Mouse (Mus musculus): ENCODE results near the gene Asic2. TPM values are rescaled to one million over a fixed set of nuclear protein-coding genes. Genes with fewer than 3 reads are reported as not detected.

The Asic2 gene
- polyA plus RNA-seq, 1 experiment: 0.75 TPM

GRCm38 (mm10) chr11:81579753-81580152 is 388.5 kb downstream of the Asic2 start:
- Histone ChIP-seq H3K4me3 (ENCODE audit: insufficient read depth, low read depth, low read length) (no peak overlapping the region), H3K27me3 (replicated peaks; ENCODE audit: control insufficient read depth, insufficient read depth, low read length) (no peaks in the 10 kb centered on the region), H3K27ac (ENCODE audit: insufficient read depth, low read depth, low read length) (no peak overlapping the region), H3K4me1 (ENCODE audit: control insufficient read depth, insufficient read depth, low read length) (no peaks in the 10 kb centered on the region), H3K36me3 (ENCODE audit: control insufficient read depth, insufficient read depth, low read length) (no peaks in the 10 kb centered on the region)
- no peak for DNase-seq
- WGBS: 27% methylated on average over 6 of the region's 6 CpGs
- no peak for TF ChIP-seq CTCF (conservative IDR thresholded peaks at IDR 0.05; ENCODE audit: insufficient read depth, insufficient read length, low read depth, low read length)
- no peak for TF ChIP-seq POLR2A (IDR thresholded peaks at IDR 0.05; ENCODE audit: low read depth, low read length)

- Histone ChIP-seq H3K4me1 (ENCODE audit: control insufficient read depth, insufficient read depth, low read length) (no peaks in the 10 kb centered on the region), H3K27me3 (replicated peaks; ENCODE audit: control insufficient read depth, insufficient read depth, low read length) (no peaks in the 10 kb centered on the region; the same call in 1 of the 2 replicates), H3K27ac (ENCODE audit: insufficient read depth, low read depth, low read length) (no peak overlapping the region), H3K4me3 (ENCODE audit: insufficient read depth, low read depth, low read length) (no peak overlapping the region), H3K36me3 (ENCODE audit: control insufficient read depth, insufficient read depth, low read length) (no peaks in the 10 kb centered on the region)
- WGBS: 60% methylated on average over 3 of the region's 3 CpGs
- no peak for TF ChIP-seq POLR2A (IDR thresholded peaks at IDR 0.05; ENCODE audit: low read depth, low read length)
- TF ChIP-seq CTCF (conservative IDR thresholded peaks at IDR 0.05; ENCODE audit: insufficient read depth, insufficient read length, low read depth, low read length): no peak
- no peak for DNase-seq
These were observed 397.9 kb downstream of the Asic2 start for GRCm38 (mm10) chr11:81570406-81570805.

- WGBS: 75% methylated on average over 3 of the region's 3 CpGs
- no peaks in the 10 kb centered on the region for H3K36me3 ChIP-seq (ENCODE audit: control insufficient read depth, insufficient read depth, low read length)
- H3K4me3 ChIP-seq (ENCODE audit: insufficient read depth, low read depth, low read length): no peak overlapping the region
These were observed 403.4 kb downstream of the Asic2 start for GRCm38 (mm10) chr11:81564857-81565256.

GRCm38 (mm10) chr11:81560374-81560773 is 407.9 kb downstream of the Asic2 start:
- no peaks in the 10 kb centered on the region for H3K27me3 ChIP-seq (replicated peaks; ENCODE audit: control insufficient read depth, insufficient read depth, low read length)
- DNase-seq: no peak
- H3K4me3 ChIP-seq (ENCODE audit: insufficient read depth, low read depth, low read length): no peak overlapping the region
- no peak overlapping the region for H3K27ac ChIP-seq (ENCODE audit: insufficient read depth, low read depth, low read length)
- no peaks in the 10 kb centered on the region for H3K36me3 ChIP-seq (ENCODE audit: control insufficient read depth, insufficient read depth, low read length)
- no peaks in the 10 kb centered on the region for H3K4me1 ChIP-seq (ENCODE audit: control insufficient read depth, insufficient read depth, low read length)
- TF ChIP-seq POLR2A (IDR thresholded peaks at IDR 0.05; ENCODE audit: low read depth, low read length): no peak
- no peak for TF ChIP-seq CTCF (conservative IDR thresholded peaks at IDR 0.05; ENCODE audit: insufficient read depth, insufficient read length, low read depth, low read length)
- WGBS: 93% methylated on average over 1 of the region's 1 CpGs

More at GRCm38 (mm10) chr11:81564857-81565256, 403.4 kb downstream of the Asic2 start:
- no peak overlapping the region for H3K27ac ChIP-seq (ENCODE audit: insufficient read depth, low read depth, low read length)
- TF ChIP-seq POLR2A (IDR thresholded peaks at IDR 0.05; ENCODE audit: low read depth, low read length) (no peak), CTCF (conservative IDR thresholded peaks at IDR 0.05; ENCODE audit: insufficient read depth, insufficient read length, low read depth, low read length) (no peak)
- DNase-seq: no peak
- no peaks in the 10 kb centered on the region for H3K27me3 ChIP-seq (replicated peaks; ENCODE audit: control insufficient read depth, insufficient read depth, low read length)
- no peaks in the 10 kb centered on the region for H3K4me1 ChIP-seq (ENCODE audit: control insufficient read depth, insufficient read depth, low read length)

DNA sequence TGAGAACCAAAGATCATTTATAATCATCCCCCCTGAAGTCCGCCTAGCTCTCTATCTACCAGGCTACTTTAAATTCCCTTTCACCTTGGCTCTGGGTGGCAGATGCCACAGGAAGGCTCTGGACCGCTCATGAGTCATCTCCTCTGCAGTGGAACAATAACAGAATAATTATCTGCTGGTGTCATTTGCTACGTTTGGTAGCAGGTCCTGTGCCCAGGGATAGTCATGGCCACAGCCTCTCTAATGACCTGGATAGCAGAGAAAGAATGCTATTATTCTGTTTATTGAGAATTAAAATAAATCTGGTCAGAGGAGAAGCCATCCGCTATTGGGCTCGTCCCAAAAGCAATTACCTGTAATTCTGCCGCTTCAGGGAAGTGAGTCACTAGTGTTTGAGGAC is 425.1 kb downstream of the Asic2 start:
- Histone ChIP-seq H3K27me3 (replicated peaks; ENCODE audit: control insufficient read depth, insufficient read depth, low read length) (no peaks in the 10 kb centered on the region; the same call in 1 of the 2 replicates), H3K36me3 (ENCODE audit: control insufficient read depth, insufficient read depth, low read length) (no peaks in the 10 kb centered on the region), H3K4me1 (ENCODE audit: control insufficient read depth, insufficient read depth, low read length) (no peaks in the 10 kb centered on the region), H3K27ac (ENCODE audit: insufficient read depth, low read depth, low read length) (no peak overlapping the region), H3K4me3 (ENCODE audit: insufficient read depth, low read depth, low read length) (no peak overlapping the region)
- WGBS: 73% methylated on average over 6 of the region's 6 CpGs
- no peak for TF ChIP-seq POLR2A (IDR thresholded peaks at IDR 0.05; ENCODE audit: low read depth, low read length)
- TF ChIP-seq CTCF (conservative IDR thresholded peaks at IDR 0.05; ENCODE audit: insufficient read depth, insufficient read length, low read depth, low read length): no peak
- DNase-seq: no peak

DNA sequence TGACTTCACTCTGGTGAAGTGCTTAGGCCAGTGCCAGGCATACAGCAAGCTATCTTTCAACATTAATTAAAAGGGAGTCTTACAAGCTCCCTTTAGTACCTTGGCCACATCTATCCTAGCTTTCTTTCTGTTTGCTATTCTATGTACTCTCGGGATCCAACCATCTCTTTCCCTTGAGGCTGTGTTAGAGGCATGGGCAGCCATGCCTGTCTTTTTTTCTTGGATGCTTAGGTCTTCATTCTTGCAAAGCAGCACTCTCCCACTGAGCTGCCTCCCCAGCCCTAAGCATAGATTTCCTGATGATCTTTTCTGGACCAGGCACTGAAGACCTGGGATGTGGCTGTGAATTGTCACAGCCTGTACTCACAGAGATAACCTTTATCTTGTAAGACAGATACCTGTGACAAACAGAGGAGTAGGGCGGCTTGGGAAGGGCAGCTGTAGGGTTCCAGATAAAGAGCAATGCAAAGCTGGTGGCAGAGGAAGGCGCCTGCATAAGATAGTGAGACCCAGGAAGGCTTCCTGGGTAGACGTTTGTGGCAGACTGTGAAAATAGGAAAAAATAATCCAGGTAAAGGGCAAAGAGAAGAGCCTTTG is 433.0 kb downstream of the Asic2 start:
- Histone ChIP-seq H3K27me3 (replicated peaks; ENCODE audit: control insufficient read depth, insufficient read depth, low read length) (no peaks in the 10 kb centered on the region; the same call in 1 of the 2 replicates), H3K4me1 (ENCODE audit: control insufficient read depth, insufficient read depth, low read length) (no peaks in the 10 kb centered on the region), H3K27ac (ENCODE audit: insufficient read depth, low read depth, low read length) (no peak overlapping the region), H3K4me3 (ENCODE audit: insufficient read depth, low read depth, low read length) (no peak overlapping the region), H3K36me3 (ENCODE audit: control insufficient read depth, insufficient read depth, low read length) (no peaks in the 10 kb centered on the region)
- WGBS: 78% methylated on average over 4 of the region's 4 CpGs
- no peak for TF ChIP-seq CTCF (conservative IDR thresholded peaks at IDR 0.05; ENCODE audit: insufficient read depth, insufficient read length, low read depth, low read length)
- TF ChIP-seq POLR2A (IDR thresholded peaks at IDR 0.05; ENCODE audit: low read depth, low read length): no peak
- DNase-seq: no peak

DNA sequence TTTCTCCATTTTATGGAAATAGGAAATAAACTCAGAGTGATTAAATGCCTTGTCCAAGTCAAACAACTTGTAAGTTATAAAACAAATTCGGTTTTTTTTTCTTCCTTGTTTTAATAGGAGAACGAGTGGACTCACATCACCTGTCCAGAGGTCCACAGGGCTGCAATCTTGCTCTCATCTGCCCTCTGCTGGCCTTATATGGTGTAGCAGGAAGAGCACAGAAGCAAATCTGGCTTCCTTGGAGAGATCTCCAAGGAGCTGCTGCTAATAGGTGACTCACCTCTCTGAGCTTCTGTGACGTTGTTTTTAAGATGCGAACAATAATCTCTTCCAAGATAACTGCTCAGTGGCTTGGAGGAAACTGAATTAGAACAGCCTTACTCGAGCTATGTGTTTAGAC is 433.6 kb downstream of the Asic2 start:
- Histone ChIP-seq H3K4me3 (ENCODE audit: insufficient read depth, low read depth, low read length) (no peak overlapping the region), H3K27ac (ENCODE audit: insufficient read depth, low read depth, low read length) (no peak overlapping the region), H3K27me3 (replicated peaks; ENCODE audit: control insufficient read depth, insufficient read depth, low read length) (no peaks in the 10 kb centered on the region; the same call in 1 of the 2 replicates), H3K4me1 (ENCODE audit: control insufficient read depth, insufficient read depth, low read length) (no peaks in the 10 kb centered on the region), H3K36me3 (ENCODE audit: control insufficient read depth, insufficient read depth, low read length) (no peaks in the 10 kb centered on the region)
- TF ChIP-seq CTCF (conservative IDR thresholded peaks at IDR 0.05; ENCODE audit: insufficient read depth, insufficient read length, low read depth, low read length) (peak; percentile 87), POLR2A (IDR thresholded peaks at IDR 0.05; ENCODE audit: low read depth, low read length) (no peak)
- peak; percentile 55 for DNase-seq
- WGBS: 8% methylated on average over 5 of the region's 5 CpGs
